Mouse (Mus musculus) activated CD4-positive, CD25-positive, alpha-beta regulatory T cell, adult 4 months (primary cell): Measurements from ENCODE around the gene 4930470P17Rik. TPM values are rescaled to one million over a fixed set of nuclear protein-coding genes. Genes with fewer than 3 reads are reported as not detected.
"Not testable (repeated sequence)": the region's sequence is repeated elsewhere in the genome, so short reads cannot be mapped to it uniquely, and the experiment has no call there.

ENCODE experiments used
- ATAC-seq: one replicate; pipeline ENCODE4 v1.8.0; 2017
- polyA plus RNA-seq, 2 experiments: library from polyadenylated mRNA; unstranded; fragments of 100-300 nt; shearing (Covaris generic); gene quantifications; one replicate each; pipeline ENCODE4 v1.2.1; 2017

Gene 4930470P17Rik
- polyA plus RNA-seq = not detected

DNA sequence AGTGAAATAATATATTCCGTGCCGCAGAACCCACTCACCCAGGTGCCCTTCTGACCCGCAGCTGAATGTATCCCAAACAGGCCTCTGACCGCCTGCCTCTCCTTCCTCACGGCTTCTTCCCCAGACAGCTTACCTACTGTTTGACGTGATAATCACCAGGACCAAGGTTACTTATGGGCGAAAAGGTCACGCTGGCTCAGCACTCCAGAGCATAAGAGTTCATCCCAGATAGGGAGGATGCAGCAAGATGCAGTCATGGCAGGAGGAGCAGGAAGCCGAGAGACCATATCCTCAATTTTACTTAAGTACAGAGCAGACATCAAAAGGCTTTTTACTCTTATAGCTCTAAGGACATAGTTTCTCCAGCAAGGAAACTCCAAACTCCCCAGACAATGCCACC, at the start of gene 4930470P17Rik:
Gene 4930470P17Rik, minus strand, starts transcription at position 101 of the 400 bp plus-strand sequence.
- no peak for ATAC-seq

DNA sequence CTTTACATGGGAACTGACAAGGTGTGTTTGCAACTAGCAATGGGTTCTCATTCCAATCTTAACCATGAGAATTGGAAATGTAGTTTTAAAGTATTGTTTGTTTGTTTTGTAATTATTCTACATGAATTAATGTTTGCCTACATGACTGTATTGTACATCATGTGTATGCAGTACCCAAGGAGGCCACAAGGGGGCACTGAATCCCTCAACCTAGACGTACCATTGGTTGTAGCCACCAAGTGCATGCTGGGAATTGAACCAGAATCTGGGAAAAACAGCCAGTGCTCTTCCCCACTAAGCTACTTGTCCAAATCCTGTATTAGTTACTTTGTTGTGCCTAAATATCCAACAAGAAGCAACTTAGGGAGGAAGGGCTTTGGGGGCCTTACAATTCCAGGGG, 49.7 kb upstream of the 4930470P17Rik start:
- no peak for ATAC-seq

DNA sequence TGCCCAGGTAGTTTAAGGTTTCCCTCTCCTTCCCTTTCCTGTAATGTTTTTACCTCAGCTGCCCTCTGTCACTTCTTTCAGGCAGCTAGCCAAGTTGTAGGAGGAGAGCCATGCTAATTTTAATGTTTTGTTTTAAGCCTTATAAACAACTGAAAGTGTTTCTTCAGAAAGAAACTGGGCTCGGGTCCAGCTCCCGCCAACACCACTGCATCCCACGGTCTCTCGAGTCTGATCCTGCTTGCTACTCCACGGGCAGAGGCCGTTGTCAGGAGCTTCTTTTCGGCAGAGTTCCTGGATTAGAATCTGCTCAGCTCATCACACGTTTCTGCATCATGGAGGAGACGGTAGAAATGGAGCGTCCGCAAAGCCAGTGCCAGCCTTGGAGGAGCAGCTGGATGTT, 46.7 kb upstream of the 4930470P17Rik start:
- no peak for ATAC-seq

DNA sequence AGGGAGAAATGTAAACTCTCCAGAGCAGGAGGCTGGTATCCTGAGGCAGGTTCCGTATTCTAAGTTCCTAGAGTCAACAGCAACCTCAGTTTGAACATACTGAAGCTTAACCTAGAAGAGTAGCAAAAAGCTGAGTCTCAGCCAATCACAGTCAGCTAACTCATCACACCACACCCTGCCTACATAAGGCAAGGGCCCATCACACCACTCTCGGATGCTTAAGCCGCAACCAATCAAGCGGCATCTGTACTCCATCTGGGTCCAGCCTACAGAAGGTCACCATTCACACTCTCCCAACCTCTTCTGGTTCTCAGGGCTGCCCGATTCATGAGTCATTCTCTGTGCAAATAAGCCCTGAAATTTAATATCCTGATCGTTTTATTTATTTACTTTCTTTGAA, 44.4 kb upstream of the 4930470P17Rik start:
- no peak for ATAC-seq

DNA sequence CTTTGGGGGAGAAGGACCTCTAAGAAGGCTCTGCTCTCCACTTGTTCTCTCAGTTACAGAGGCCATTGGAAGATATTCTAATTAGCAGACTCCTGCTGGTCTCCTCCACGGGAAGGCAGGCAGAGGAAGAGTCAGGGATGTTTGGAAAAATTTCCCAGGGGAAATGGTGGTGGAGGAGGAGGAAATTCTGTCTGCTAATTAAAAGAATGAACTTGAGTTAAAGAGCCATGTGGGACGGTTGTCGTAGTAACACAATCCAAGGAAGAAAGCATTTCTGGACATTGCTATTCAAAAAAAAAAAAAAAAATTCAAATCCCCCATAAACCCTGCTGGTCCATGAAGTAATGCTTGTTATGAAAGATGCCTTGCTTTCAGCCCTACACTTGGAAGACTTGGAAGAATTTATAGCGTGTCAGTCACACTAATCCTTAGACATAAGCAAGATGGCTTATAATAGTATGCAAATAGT, 40.6 kb upstream of the 4930470P17Rik start:
- ATAC-seq = no peak

DNA sequence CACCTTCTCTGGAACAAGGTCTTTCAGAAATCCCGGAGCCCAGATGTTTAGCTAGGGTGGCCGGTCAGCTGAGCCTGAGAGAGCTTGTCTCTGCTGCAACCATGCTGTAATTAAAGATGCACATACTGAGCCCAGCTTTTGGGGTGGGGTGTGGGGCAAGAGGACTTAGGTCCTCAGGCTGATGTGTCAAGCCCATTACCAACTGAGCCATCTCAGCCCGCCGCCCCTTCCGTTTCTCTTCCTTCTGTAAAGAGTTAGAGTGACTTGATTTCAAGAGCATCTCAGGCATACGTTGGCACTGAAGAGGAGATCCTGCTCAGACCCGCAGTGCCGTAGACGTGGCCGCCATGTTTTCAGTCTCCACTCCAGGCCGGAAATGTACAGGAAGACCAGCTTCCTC, 38.5 kb upstream of the 4930470P17Rik start:
- no peak for ATAC-seq

DNA sequence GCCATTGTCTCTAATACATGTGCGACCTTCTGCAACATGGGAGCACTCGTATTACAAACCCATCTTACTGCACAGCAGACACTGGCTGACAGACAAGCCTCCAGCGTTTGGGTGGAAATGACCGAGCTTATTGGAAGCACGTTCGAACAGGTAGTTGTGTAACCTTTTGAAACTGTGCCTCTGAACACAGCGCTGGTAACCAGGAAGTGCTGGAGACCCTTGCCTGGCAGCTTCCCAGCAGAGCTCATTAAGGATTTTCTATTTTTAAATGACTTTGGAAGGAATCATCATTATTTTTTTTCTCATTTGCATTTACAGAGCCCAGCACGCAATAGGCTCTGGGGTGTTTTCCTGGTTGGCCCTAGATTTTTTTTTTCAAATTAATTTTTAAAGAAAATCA, 36.9 kb upstream of the 4930470P17Rik start:
- no peak for ATAC-seq

DNA sequence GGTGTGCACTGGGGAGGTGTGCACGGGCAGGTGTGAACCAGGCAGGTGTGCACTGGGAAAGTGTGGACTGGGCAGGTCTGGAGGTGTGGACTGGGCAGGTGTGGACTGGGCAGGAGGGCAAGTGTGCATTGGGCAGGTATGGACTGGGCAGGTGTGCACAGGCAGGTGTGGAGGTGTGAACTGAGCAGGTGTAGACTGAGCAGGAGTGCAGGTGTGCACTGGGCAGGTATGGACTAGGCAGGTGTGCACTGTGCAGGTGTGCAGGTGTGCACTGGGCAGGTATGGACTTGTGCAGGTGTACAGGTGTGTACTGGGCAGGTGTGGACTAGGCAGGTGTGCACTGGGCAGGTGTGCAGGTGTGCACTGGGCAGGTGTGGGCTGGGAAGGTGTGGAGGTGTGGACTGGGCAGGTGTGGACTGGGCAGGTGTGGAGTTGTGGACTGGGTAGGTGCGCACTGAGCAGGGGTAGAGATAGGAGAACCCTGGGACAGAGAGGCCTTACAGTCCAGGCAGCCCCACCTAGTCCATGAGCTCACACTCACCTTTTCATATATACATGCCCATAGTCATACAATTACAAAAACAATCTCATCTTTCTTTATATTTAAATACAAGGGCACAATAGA, 31.3 kb upstream of the 4930470P17Rik start:
- ATAC-seq = no peak

DNA sequence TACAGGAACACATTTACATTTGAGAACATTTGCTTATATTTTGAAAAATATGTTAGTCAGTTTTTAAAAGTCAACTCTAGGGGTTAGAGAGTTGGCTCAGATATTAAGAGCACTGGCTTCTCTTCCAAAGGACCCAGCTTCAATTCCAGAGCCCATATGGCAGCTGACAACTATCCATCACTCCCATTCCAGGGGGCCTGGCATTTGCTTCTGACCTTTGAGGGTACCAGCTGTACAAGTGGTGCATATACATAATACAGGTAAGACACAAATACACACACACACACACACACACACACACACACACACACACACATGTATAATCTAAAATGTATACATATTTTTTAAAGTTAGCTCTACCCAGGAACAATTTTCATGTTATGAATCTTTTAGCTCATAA, 30.6 kb upstream of the 4930470P17Rik start:
- ATAC-seq = no peak

DNA sequence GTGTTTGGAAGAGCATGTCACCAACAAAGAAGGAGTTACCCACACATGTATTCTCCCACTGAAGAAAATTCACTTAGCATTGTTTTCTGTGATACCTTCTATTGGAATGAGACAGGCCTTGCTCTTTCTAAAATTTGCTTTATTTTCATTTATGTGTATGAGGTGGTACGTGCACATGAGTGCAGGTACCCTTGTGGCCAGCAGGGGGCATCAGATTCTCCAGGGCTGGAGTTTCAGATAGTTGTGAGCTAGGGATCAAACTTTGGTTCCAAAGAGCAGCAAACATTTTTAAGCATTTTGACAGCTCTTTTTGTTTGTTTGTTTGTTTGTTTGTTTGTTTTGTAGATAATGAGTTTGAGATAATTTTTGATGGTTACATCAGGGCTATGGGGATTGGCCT, 29.6 kb upstream of the 4930470P17Rik start:
- ATAC-seq = no peak

DNA sequence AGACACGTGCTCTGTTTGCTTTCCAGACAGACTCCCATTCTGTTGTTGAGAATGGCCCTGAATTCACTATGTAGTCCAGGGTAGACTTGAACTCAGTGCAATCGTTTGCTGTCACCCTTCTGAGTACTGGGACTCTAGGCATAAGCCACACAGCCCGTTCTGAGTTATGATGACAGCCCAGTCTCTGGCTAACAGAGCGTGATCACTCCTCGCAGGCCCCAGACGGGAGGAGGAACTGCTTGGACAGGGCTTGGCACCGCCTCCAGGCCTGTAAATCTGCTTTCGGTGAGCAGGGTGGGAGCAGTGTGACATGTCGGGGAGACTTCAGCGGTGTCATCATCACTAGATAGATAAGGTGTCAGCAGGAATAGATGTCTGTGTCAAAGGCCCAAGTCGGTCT, 28.7 kb upstream of the 4930470P17Rik start:
- no peak for ATAC-seq

DNA sequence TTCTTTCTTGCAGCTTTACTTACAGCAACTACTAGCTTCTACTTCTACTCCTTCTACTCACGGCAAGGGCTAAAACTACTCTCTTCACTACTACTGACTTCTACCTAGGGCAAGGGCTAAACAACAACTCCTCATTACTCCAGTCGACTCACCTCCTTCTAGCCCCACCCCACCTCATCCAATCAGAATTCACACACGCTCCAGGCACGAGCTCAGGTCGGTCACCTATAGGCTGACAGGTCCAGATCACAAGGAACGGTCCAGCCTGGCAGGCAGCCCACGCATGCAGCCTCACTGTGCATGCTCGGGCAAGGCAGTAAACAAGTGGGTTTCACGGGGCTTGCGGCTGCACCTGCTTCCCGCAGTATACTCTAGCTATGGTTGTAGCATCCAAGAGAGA, 26.2 kb upstream of the 4930470P17Rik start:
- not testable (repeated sequence) for ATAC-seq

DNA sequence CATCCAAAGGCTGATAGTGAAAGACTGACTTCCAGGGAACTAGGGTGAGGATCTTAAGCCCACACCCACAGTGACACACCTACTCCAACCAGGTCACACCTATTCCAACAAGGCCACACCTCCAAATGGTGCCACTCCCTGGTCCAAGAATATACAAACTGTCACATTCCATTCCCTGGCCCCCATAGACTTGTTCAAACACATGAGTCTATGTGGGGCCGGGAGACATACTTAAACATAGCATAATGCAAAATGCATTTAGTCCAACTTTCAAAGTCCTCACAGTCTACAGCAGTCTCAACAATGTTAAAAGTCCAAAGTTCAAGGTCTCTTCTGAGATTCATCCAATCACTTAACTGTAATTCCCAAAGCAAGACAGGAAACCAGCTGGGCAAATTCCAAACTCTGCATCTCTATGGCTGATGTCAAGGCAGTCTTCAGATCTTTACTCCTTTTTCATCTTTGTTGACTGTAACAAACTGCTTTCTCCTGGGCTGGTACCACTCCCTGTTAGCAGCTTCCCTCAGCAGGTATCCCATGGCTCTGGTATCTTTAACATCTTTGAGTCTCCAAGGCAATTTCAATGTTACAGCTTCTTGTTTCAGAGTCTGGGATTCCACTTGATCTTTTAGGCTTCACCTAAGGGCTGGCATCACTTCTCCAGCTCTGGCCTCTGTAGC, 22.5 kb upstream of the 4930470P17Rik start:
- not testable (repeated sequence) for ATAC-seq

DNA sequence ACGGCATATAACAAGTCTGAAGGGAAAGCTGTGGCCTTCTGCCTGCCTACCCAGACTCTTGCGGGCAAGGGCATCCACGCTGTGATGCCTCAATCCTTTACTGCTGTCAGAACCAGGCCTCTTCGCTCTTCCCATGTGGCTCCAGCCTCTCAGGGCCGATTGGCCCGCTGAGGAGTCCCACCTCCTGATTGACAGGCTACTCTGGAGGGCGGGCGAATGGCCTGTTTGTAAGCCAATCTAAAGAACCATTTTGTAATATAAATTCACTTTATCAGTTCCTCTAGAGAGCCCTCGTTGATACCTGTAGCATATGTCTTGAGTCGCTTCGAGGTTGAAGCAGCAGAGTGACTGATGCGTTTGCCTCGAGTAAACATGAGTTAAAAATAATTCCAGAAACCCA, 21.2 kb upstream of the 4930470P17Rik start:
- no peak for ATAC-seq

DNA sequence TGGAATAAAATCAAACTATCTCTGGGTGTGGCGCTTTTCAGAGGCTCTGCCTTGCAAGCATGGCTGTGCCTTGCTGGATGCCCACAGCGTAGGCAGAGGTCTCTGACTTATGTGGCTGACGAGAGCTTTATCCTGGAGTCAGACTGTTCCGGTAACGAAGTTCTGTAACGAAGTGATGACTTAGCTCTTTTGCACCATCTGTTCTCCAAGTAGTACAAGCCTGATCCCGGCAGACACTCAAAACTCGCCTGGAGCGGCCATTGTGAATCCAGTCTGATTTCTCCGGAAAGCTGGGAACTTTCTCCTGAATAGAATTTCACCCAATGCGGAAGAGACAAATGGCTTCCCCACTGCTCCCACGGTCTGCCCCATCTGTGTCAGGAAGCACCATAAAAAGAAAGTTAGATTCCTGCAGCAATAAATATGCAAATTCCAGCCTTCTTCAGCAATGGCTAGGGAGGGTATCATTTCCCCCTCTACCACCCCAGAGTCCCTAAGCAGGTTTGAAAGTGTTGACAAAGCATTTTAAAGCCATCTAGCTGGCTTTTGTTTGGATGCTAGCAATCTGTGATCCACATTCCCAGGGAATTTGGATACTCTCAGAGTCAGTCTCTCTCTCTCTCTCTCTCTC, 17.2 kb upstream of the 4930470P17Rik start:
- ATAC-seq = no peak

DNA sequence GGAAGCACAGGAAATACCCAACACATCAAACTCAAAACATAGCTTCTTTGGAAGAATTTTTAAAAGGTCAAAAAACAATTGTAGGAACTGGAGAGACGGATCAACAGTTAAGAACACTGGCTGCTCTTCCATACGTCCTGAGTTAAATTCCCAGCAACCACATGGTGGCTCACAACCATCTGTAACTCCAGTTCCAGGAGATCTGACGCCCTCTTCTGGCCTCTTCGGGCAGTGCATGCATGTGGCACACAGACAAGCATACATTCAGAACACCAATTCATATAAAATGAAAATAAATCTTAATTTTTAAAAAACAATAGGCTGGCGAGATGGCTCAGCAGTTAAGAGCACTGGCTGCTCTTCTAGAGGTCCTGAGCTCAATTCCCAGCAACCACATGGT, 10.0 kb upstream of the 4930470P17Rik start:
- ATAC-seq = not testable (repeated sequence)

DNA sequence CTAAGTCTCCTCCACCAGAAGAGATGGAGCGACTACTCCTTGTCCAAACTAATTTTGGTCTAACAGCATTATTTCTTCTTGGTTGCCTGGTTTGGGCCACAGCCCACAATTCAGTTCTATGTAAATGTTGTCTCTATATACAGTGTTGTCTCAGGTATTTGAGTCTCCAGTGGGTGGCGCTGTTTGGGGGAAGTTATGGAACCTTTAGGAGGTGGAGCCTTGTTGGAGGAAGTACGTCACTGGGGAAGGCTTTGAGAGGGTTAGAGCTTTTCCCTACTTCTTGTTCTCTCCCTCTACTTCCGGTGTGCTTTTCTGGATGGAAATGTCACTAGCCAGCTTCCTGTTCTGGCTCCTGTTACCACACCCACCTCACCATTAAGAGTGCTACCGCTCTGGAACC, 646 bp downstream of the 4930470P17Rik start:
- ATAC-seq = no peak

DNA sequence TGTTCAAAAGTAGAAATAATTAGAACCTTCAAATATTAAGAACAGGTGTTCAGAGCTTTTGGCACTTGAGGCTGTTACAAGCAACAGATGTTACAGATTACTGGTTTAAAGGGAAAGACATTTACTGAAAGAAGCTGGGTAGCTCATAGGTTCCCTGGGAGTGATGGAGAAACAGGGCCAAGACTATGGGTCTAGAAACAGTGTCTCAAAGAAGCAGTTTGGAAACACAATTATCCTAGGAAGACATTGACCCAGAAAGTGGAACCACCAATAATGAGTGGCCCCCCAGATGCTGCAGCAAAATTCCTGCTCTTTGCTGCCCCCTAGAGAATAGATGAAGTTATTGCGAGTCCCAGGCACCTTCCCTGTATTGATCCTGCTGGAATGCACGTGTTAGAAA, 4.2 kb downstream of the 4930470P17Rik start:
- no peak for ATAC-seq

DNA sequence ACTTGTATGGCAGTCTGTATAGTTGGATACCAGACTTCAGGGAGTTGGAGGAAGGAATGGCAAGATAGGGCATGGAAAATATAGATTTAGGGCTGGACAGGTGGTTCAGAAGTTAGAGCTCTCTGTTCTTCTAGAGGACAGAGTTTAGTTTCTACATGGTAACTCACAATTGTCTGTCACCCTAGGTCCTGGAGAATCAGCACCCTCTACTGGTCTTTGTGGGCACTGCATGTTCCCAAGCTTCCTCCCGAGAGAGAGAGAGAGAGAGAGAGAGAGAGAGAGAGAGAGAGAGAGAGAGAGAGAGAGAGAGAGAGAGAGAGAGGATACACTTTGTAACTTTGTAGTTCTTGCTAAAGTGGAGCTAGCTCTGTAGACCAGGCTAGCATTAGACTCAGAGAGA, 5.1 kb downstream of the 4930470P17Rik start:
- ATAC-seq = no peak

DNA sequence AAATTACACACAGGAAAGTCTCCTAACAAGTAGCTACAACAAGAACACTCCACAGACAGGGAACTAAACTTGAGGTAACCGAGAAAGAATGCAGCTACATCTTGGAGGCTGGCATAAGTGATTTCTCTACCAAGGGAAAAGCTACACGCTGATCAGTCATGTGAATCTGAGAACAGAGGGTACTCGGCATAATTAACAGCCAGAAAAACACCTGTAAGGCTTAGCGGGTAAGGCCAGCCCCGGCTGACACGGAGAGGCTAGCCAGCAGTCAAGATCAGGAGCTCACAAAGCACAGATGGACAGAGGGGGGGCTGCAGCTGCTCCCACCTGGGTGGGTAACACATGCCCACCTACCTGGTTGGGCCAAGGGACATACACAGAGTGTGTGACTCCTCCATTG, 9.7 kb downstream of the 4930470P17Rik start:
- ATAC-seq = no peak

DNA sequence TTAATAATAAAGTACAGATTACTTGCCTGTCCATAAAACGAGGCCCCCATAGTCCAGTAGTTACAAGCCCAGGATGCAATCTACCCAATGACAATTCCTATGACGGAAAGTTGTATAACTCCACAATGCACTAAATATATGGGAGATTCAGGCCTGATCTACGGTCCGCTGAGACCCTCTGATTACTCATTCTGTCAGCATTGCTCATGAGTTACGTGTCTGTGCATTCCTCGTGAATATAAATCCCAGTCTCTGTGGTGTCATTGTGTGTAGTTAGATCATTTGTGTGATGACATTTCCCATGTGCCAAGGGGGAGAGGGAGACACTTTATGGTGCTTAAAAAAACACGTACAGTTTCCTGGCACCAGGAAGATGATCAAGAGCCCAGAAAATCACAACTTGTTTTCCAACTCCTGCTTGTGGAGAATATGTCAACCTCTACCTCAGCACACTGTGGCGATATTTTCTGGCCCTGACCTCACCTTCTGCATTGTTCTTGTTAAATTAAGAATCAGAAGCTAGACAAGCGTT, 13.4 kb downstream of the 4930470P17Rik start:
- ATAC-seq = no peak

DNA sequence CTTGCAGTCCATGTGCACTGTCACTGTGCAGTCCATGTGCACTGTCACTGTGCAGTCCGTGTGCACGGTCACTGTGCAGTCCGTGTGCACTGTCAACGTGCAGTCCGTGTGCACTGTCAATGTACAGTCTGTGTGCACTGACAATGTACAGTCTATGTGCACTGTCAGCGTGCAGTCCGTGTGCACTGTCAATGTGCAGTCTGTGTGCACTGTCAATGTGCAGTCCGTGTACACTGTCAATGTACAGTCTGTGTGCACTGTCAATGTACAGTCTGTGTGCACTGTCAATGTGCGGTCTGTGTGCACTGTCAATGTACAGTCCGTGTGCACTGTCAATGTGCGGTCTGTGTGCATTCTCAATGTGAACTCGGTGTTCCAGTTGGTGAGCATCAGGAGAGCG, 17.1 kb downstream of the 4930470P17Rik start:
- no peak for ATAC-seq

DNA sequence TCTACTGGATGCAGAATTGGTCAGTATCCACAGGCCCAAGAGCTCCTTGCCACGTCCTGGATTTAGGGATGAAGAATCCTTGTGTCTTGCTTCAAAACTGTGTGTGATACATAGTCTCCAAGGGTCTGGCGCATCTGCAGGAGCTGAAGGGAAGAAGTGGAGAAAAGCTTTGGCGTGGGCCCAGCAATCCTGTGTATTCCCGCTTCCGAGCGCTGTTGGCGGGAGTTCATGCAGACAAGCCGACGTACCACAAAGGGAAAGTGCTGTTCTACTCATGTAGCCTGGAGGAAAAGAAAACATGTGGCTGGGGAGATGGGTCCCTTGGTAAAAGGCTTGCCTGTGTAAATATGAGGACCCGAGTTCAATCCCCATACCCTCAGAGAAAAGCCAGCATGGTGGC, 22.3 kb downstream of the 4930470P17Rik start:
- ATAC-seq = no peak

DNA sequence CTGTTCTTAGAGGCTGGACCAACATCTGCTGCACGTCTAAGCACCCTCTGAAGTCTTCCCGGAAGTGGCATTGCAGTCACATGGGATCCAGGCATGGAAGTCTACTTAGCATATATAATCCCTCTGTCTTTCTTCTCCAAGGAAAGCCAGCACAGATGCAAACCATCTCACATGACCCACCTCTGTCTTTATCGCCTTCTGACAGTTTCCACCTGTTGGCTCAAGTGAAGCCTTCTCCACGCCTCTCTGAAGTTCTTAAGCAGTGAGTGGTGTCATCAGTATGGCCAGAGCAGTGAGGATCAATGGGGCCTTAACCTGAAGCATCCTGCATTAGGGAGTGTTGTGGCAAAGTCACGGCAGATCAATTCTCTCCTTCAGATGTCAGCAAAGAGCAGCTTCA, 23.2 kb downstream of the 4930470P17Rik start:
- no peak for ATAC-seq
